Mouse (Mus musculus) kidney, postnatal 25 days (tissue): ENCODE data around the gene Plekhh2.

Source experiments
- DNase-seq, 2 experiments: peaks; one replicate each; pipeline ENCODE4 v3.0.0; 2021; ENCODE audit warnings: mixed read lengths in 2 of 2

Gene Plekhh2

DNA sequence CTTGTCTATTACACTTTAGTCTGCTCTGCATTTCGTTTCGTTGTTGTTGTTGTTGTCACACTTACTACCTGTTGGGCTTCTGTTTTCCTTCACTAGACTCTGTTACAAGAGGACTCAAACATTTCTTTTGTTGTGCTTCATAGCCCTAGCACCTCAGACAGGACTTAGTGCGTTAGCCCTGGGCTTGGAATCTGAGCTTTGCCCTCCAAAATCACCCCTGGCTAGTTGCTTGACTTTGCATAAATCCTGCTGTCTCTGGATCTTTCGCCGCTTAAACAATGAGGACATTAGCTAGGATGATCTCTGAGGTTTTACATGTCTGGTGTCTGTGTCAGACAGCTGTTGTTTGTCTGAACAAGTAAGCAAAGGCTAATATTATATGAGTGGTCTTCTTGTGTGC is 62.2 kb downstream of the Plekhh2 start:
- peak in 1 of 2 experiments; percentile 16 for DNase-seq

DNA sequence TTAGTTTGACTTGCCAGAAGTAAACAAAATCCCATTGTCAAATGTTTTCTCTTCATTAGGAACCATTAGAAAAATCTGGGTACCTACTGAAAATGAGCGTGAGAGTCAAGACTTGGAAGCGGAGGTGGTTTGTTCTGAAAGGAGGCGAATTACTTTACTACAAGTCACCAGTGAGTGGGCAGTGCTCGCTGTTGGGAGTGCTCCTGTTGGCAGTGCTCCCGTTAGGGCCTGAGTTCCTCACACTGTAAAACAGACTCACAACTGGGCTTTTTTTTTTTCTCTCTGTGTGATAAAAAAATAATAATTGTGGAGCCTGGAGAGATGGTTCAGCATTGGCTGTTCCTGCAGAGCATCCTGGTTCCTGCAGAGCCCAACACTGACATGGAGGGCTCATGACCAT is 63.4 kb downstream of the Plekhh2 start:
- DNase-seq, result no peak

DNA sequence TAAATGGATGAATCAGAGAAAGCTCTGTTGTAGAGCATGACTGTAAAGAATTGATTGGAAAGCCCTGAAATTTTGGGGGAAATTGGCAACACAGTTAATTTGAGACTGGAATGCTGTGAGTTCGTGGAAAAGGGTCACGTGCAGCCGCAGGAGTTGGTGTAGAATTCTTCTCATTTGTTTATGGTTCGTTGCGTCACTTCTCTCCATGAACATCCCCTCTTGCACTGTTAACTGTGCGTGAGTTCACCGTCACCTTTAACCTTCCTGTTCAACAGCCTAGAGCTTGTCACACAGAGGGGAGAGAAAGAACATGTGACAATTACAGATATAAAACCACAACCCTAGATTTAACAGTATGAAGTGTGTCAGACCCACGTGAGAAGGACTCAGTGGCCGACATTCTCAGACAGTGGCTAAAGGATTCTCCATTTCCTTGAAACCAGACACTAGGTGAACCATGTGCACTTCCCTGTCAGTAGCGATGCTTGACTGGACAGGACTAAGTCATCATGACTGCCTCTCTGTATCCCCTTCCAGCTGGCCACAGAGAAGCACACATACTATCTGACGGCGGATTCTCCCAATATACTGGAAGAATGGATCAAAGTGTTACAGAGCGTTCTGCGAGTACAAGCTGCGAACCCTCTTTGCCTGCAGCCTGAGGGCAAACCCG is 65.1 kb downstream of the Plekhh2 start:
- no peak for DNase-seq

DNA sequence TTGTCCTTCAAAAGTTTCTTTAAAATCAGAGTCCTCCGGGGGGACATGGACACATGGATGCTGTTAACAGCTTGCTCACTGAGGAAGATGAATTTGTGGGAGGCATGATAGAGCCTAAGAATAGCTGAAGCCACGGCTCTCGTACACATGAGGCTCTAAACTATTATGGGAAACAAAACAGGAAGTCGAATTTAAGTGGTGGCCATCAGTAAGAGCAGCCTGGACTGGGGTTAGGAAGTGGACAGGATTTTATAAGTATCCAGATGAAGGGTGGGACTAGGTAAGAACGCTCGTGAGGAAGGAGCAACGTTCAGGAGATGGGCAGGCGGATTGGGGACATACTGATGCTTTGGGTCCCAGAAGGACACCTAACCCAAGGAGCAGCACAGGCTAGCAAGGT is 67.6 kb downstream of the Plekhh2 start:
- DNase-seq, result no peak

DNA sequence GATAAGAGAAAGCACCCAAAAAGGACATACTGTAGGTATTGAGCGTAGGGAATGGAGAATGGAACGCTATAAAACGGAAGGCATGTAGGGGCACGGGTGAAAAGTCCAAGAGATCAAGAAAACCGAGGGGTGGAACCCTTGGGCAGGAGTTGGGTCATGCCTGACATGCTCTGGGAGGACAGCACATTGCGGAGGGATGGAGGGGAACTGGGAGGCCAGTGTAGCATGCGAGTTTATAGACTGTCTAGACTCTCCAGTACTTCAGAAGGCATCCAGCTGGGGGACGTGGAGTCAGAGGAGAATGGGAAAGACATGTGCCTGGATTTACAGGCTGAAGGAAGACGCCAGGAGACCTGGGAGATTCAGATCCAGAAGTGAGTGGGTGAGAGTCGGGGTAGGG is 68.1 kb downstream of the Plekhh2 start:
- no peak for DNase-seq

DNA sequence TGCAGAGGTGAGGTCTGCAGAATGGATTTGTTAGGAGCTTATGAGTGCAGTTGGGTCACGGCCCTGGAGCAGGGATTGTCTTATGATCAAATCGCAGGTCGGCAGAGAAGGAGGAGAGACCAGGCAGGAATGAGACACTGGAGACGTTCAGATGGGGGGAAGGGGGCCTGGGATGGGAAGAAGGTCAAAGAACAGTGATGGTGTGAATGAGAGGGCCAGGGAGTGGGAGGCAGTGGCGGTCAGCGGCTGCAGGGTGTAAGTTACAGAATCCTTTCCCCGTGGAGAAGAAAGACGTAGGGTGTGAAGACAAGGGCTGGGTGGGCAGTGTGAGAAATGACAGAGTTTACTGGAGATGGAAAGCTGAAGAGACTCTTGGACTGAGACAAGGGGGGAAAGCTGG is 69.1 kb downstream of the Plekhh2 start:
- no peak for DNase-seq

DNA sequence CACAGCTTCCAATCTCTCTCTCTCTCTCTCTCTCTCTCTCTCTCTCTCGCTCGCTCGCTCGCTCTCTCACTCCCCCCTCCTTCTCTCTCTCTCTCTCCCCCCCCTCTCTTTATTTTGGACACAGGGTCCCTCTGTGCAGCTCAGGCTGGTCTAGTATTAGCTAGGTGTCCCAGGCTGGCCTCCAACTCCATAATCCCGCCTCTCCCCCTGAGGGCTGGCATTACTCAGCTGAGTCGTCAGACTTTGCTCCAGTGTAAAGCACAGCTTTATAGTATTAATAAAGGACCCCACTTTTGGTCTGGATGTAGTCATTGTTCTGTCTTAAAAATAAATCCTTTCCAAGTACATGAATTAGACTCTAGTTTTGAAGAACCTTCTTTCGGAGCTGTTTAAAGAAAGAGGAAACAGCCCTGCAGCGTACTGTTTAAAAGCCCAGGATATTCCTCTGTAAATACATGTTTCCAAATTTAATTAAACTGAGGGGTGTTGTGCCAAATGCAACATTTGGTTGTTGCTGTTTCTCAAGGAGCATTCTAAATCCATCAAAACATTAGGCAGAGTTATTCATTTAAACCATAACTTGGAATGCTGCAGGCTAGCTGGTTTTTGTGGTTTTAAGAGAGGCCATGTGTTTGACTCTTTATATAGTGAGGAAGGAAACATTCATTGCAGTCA is 70.2 kb downstream of the Plekhh2 start:
- no peak for DNase-seq

DNA sequence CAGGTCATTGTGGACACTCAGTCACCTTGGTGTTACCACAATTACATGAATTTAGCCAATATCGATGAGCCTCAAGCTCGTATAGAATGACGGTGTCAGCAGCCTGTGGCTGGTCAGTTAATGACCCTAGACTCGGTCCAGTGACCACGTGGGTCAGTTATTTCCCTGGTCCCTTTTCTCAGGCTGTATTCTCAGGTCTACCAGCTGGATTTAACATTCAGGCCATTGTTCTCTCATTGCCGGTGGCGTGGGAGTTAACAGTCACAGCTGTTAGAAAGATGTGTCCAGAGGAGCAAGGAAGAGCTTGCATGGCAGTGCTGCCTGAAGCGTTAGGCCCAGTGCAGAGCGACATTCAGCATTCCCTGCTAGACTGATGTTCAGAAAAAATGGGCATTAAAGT is 72.4 kb downstream of the Plekhh2 start:
- no peak for DNase-seq

DNA sequence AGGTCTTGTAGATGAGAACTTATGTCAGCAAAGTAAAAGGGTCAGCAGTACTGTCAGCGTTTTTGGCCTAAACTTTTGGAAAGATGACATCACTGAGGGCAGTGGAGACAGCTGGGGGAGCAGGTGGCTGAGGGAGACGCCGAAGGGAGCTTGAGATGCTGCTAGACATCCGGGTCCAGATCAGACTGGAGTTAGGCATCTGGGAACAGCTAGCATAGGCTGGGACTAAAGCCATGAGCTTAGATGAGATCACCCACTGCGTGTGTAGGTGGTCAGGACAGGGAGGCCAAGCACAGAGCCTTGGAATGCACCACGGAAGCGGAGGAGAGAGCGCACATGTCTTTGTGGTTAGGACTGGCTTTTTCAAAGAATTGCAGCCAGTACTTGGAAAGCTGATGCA is 73.4 kb downstream of the Plekhh2 start:
- no peak for DNase-seq

DNA sequence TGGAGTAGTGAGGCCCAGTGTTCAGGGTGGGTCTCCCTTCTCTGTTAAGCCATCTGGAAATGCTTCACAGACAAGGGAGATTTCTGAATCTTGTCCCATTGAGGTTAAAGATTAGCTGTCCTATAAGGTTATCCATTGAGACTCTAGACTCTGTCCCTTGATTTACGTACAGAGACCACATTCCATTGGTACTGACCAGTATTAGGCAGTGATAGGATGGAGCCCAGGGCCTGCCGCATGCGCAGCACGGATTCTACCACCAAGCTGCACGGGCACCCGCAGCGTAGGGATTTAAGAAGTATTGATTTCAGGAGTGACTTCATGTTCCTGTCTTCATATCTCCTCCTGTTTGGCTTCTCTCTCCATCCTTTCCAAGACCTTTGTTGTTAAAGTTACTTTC is 78.4 kb downstream of the Plekhh2 start:
- no peak for DNase-seq

DNA sequence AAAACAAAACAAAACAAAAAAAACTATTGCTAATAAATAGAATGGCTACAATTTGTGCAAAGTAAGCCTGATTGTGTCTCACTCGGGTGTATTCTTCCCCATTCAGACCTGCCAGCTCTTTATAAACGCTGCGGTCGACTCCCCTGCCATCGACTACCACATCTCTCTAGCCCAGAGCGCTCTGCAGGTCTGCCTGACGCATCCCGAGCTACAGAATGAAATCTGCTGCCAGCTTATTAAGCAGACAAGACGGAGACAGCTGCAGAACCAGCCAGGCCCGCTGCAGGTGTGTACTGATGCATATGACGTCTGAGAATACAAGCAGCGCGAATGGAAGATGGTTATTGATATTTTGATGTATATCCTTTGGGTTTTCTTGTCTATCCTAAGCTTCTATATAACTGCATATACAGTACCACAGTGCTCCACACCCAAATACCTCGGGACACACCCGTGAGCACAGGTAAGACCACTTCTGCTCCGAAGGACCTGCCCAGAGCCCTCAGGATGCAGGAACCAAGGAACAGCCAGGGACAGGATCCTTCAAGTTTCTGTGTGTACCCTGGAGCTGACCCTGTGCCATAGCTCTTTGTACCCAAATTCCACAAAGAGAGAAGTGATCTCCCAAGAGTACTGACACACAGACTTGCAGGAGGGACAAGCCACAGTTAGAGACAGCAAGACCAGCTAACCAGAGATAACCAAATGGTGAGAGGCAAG is 79.9 kb downstream of the Plekhh2 start:
- no peak for DNase-seq

DNA sequence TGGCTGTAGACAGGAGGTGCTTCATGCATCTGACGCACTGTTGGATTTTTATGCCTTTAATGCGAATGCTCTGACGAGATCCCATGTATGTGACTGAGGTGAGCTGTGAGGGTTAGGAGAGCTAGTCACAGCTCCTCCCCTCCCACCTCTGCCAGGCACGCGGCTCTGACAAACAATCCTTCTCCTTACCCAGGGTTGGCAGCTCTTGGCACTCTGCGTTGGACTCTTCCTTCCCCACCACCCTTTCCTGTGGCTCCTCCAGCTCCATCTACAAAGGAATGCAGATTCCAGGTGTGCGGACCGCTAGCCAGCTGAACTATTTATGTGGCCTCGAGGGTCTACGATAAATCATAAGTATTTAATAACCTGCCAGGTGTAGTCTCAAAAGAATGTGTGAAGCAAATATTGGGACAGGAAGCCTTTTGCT is 84.3 kb downstream of the Plekhh2 start:
- DNase-seq, result no peak

DNA sequence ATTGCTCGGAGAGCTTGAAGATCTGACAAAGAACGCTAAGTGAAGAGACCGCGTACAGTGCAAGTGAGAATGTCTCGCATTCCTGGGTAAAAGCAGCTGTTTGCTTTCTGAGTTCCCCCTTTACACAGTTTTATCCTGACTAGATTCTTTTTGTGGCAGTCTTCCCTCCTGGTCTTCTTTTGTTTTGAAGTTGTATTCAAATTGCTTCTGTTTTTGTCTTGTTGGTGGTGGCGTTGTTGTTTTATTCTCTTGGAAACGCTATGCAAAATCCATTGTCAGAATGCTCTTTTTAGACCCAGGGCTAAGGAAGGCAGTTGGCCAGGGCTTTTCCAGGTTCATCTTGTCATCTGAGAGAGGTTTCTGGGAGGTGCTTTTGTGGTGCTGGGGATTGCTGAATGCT is 84.8 kb downstream of the Plekhh2 start:
- DNase-seq, result no peak

DNA sequence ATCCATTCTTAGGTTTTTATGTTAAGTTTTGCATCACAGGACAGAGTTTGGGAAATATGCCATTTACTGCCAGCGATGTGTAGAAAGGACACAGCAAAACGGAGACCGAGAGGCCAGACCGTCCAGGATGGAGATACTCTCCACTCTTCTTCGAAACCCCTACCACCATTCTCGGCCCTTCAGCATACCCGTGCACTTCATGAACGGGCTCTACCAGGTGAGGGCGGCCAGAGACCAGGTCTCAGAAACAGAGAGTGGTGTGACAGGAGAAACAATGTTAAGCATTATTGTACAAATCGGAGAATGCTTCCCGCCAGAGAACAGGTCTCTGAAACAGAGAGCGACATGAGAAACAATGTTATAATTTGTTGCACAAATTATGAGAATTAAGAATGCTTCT is 86.2 kb downstream of the Plekhh2 start:
- DNase-seq, result no peak

DNA sequence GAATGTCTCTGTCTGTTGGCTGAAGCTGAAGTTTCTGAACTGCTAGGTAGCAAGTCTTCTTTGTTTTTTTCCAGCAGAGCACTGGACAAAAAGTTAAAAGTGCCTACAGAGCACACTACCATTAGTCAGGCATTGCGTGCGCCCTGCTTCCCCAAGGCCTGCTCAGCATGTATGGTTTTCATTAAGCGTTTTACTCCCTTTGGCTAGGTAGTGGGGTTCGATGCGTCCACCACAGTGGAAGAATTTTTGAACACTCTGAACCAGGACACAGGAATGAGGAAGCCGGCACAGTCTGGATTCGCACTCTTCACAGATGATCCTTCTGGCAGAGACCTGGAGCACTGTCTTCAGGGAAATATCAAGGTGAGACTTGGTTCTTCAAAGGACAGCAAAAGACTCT is 87.2 kb downstream of the Plekhh2 start:
- DNase-seq, result no peak

DNA sequence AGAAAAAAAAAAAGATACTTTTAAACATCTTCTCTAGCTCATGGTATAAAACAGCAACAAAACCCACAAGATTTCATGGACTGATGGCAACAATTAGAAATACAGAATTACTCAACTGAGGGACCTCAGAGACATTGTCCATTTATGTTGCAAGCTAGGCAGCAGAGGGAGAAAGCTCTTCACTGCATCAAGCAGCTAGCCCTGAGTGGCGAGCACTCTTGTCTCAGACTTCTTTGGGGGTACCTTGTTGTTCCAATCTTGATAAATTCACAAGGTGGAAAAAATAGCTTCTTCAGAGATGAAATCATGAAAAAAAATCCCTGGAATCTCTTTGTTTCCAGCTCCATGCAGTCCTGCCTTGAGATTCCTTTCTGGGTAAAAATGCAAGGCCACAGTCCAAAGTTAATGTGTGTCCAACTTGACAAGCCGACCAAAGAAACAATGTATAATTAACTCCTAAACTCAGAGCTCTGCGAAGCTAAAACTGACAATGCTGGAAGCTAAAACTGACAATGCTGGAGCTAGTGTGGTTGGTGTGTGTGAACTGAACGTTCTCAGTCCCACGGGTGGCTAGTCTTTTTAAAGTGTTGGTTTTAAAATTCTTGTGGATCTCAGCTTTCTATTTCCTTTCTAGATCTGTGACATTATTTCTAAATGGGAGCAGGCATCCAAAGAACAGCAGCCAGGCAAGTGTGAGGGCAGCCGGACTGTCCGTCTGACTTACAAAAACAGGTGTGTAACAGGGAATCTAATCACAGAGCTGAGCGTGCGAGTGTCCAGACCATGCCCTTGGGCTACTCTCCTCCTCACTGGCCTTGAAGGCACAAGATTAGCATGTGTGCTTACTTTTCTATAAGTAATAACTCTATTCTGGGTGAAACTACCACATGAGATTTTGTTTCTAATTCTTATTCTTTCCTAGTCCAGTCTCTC is 88.6 kb downstream of the Plekhh2 start:
- DNase-seq, result peak; percentile 20 to 41

DNA sequence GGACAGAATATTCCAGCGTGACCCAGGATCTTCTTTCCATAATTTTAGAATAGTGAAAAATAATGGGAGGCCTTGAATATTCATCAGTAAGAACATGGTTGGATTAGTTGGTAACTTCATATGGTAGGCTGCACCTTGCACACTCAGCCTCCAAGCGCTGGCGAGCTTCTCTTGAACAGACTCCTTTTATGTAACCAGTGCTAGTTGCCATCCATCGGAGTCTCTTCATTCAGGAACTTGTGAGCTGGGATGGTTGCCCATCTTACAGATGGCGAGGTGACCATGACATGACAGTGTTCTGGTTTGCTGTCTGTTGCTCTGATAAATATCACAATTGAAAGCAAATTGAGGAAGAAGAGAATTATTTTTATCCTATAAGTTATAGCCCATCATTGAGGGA is 90.1 kb downstream of the Plekhh2 start:
- peak in 1 of 2 experiments; percentile 47 for DNase-seq

DNA sequence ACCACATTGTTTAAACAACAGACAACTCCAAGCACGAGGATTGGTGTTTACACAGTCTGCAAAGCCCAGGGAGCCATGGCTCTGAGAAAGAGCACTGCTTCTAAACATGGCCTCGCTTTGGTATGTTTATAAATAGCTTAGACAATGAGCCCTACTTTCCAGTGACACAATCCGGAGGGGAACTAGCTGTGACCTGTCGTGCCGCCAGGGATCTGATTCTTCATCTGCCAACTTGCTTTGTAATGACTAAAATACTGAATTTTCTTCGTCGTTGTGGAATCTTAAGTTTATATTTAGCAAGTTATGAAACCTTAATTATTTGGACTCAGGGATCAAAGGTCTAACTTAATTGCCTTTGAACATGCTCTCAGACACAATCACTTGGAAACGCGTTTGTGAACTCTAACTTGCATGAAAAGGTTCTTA is 91.5 kb downstream of the Plekhh2 start:
- peak; percentile 48 to 71 for DNase-seq

DNA sequence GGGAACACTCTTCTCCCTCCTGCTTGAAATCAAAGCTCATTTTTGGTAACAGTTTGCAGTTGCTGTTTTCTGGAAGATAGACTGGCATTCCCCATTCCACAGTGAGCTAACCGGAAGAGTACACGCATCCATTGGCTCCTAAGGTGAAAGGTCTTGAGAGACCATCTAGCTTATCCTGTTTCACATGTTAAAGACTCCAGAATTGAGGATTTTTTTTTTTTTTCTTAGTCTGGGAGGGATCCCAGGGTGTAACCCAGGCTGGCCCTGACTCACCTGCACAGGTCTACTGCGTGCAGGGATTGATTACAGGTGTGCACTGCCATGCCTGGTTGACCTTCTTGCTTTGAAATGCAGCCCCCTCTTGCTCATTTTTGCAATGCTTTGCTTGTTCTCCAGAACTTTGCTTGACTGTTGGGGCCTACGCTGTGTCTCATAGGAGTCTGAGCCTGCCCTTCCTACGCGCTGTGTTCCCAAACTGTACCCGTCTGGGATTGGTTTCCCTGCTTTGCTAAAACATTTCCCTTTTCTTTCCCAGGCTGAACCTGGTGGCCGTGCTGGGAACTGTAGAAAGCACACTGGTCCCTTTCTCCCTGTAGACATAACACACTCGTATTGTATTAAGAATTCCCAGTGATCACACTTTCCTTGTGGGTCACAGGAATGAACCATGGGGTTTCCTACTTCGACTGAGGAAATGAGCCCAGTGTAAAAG is 92.2 kb downstream of the Plekhh2 start:
- no peak for DNase-seq

DNA sequence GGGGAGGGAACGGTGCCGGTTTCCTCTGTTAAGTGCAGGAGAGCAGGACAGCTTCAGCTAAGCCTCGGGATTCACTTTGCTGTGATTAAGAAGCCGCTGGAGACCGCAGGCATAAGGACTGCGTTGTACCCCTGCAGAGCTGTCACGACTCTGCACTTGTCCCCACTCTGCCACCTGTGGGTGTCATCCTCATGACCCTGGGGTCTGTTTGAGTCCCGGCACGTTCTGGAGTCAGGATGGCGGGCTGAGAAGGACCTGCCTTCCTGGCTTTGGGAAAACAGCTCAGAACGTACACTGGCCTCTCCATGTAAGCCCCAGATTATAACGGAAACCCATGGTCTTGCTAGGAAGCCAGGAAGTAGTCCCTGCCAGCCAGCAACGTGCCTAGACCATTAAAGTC is 95.3 kb downstream of the Plekhh2 start:
- DNase-seq, result no peak

DNA sequence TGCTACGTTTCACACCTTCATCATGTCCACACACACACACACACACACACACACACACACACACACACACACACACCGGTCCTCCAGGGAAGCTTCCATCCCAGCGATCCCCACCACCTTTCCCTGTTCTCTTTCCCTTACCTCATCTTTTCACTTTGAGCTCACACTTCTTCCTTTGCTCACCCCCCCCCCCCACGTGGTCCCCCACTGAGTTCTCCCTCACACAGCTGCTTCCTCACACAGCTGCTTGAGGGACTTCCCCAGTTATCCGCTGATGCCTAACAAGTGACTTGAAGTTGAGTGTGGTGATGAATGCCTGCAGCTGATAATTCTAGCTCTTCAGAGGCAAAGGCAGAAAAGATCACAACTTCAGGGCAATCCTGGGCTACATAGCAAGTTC is 95.9 kb downstream of the Plekhh2 start:
- DNase-seq, result no peak

DNA sequence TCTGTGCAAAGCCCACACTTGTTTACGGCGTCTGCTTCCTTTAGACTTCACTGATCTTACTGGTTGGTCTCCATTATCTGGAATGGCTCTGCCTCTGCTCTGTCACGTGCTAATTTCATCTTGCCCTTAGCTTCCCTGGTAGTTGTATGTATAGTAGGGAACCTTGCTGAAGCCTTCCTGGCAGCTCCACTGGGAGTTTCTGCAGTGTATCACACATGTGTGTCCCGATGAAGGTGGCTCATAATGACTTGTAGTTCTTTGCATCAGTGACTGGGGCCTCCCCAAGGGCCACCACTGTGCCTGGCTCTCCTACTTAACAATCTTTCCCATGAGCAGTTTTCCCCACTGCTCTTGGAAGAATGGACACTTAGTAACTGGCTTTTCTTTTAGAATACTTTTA is 96.9 kb downstream of the Plekhh2 start:
- DNase-seq, result no peak
